Mouse (Mus musculus): ENCODE results near the gene Fgf15. TPM values are rescaled to one million over a fixed set of nuclear protein-coding genes. Genes with fewer than 3 reads are reported as not detected.

Fgf15 gene
- polyA plus RNA-seq, 1 experiment from 2014 or later = 0.21 TPM

DNA sequence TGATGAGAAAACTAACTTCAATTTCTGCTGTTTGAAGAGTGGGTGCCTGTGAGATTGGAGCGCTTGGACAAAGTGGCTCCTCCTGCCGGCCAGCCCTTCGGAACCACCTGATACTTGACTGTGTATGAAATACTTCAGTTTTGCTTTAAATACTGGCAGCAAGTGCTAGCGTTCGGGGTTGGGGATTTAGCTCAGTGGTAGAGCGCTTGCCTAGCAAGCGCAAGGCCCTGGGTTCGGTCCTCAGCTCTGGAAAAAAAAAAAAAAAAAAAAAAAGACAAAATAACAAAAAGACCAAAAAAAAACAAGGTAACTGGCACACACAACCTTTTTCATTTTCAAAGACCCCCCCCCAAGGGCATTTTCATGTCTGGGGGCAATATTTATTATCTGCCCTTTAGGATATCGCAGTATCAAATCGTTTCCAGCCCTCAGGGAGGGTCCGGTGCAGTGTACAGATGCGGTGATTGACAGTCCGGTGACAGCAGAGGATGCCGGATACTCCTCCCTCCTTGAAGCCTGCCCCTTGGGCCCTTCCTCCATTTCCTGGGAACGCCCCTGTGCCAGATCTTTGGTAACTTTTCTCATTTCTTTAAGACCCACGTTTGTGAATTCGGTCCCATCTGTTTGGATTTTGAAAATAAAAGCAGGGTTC lies 18.1 kb downstream of the Fgf15 start:
- Histone ChIP-seq H3K9ac (no peak overlapping the region), H3K9me3 (no peaks in the 10 kb centered on the region), H3K4me3 (replicated peaks) (peak overlapping the region; percentile 89), H3K27ac (no peak overlapping the region), H3K27me3 (replicated peaks) (no peaks in the 10 kb centered on the region), H3K36me3 (peaks cover 5% of the 10 kb centered on the region; the same call in 1 of the 2 replicates), H3K4me2 (peak overlapping the region; percentile 83), H3K4me1 (peaks cover 10% of the 10 kb centered on the region)
- 5% methylated on average over 17 of the region's 17 CpGs for WGBS
- peak; percentile 87 for ATAC-seq (ENCODE audit: insufficient read depth, low FRiP score, low read depth)

GRCm38 (mm10) chr7:144914948-144915750 lies 18.8 kb downstream of the Fgf15 start, which contains the start of gene LTO1:
LTO1 (plus strand) TSS chr7:144915100.
- WGBS = under 1% methylated on average over 55 of the region's 55 CpGs
- peaks cover 9% of the 10 kb centered on the region; the same call in 1 of the 2 replicates for H3K36me3 ChIP-seq
- peak; percentile 94 for ATAC-seq (ENCODE audit: insufficient read depth, low FRiP score, low read depth)
- peak within 1 kb of the TSS; percentile 78 for H3K9ac ChIP-seq
- H3K4me2 ChIP-seq = peak within 1 kb of the TSS; percentile 83
- H3K27me3 ChIP-seq (replicated peaks) = no peaks in the 10 kb centered on the region
- no peaks in the 10 kb centered on the region for H3K9me3 ChIP-seq
- H3K4me1 ChIP-seq = peaks cover 10% of the 10 kb centered on the region
- H3K4me3 ChIP-seq (replicated peaks) = peak within 1 kb of the TSS; percentile 89
- H3K27ac ChIP-seq = peak within 1 kb of the TSS; percentile 71

DNA sequence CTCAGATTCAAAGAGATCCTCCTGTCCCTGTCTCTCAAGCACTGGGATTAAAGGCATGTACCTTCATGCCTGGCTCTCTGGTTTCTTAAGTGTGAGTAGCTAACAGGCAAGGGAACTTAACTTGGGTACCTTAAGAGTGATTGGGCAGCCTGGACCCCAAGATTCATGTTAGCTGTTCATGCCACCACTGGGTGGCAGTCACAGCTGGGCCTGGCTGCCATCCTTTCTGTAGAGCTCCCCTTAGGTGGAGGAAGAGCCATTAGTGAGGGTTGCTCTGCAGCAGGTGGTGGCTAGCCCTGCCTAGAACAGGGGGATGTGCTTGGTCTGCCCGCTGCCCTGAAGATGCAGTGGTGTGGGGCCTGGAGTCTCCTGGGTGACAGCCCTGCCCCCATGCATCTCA lies 22.5 kb downstream of the Fgf15 start:
- no peak overlapping the region for H3K4me3 ChIP-seq (replicated peaks)
- H3K27ac ChIP-seq = no peak overlapping the region
- no peak for ATAC-seq (ENCODE audit: insufficient read depth, low FRiP score, low read depth)
- no peaks in the 10 kb centered on the region for H3K9me3 ChIP-seq
- WGBS = 83% methylated on average over 1 of the region's 1 CpGs
- peaks cover 13% of the 10 kb centered on the region for H3K36me3 ChIP-seq
- H3K4me2 ChIP-seq = no peak overlapping the region
- H3K4me1 ChIP-seq = peaks cover 10% of the 10 kb centered on the region
- no peaks in the 10 kb centered on the region for H3K27me3 ChIP-seq (replicated peaks)
- no peak overlapping the region for H3K9ac ChIP-seq

GRCm38 (mm10) chr7:144927591-144927990 lies 31.3 kb downstream of the Fgf15 start:
- WGBS = 84% methylated on average over 2 of the region's 2 CpGs
- Histone ChIP-seq H3K4me2 (no peak overlapping the region), H3K9me3 (no peaks in the 10 kb centered on the region), H3K27ac (no peak overlapping the region), H3K27me3 (replicated peaks) (no peaks in the 10 kb centered on the region), H3K36me3 (no peaks in the 10 kb centered on the region), H3K4me3 (replicated peaks) (no peak overlapping the region), H3K4me1 (no peaks in the 10 kb centered on the region), H3K9ac (no peak overlapping the region)
- ATAC-seq (ENCODE audit: insufficient read depth, low FRiP score, low read depth) = no peak

GRCm38 (mm10) chr7:144928009-144928888 lies 31.9 kb downstream of the Fgf15 start:
- H3K4me3 ChIP-seq (replicated peaks) = no peak overlapping the region
- no peaks in the 10 kb centered on the region for H3K36me3 ChIP-seq
- no peaks in the 10 kb centered on the region for H3K4me1 ChIP-seq
- no peak overlapping the region for H3K4me2 ChIP-seq
- H3K27ac ChIP-seq = no peak overlapping the region
- ATAC-seq (ENCODE audit: insufficient read depth, low FRiP score, low read depth) = no peak
- WGBS = 75% methylated on average over 4 of the region's 4 CpGs
- no peaks in the 10 kb centered on the region for H3K27me3 ChIP-seq (replicated peaks)
- H3K9ac ChIP-seq = no peak overlapping the region
- H3K9me3 ChIP-seq = no peaks in the 10 kb centered on the region

- H3K27ac ChIP-seq = no peak overlapping the region
- H3K9ac ChIP-seq = no peak overlapping the region
- H3K4me1 ChIP-seq = no peaks in the 10 kb centered on the region
- 78% methylated on average over 6 of the region's 6 CpGs for WGBS
- H3K36me3 ChIP-seq = no peaks in the 10 kb centered on the region
- no peaks in the 10 kb centered on the region for H3K9me3 ChIP-seq
- H3K27me3 ChIP-seq (replicated peaks) = no peaks in the 10 kb centered on the region
- no peak overlapping the region for H3K4me2 ChIP-seq
- no peak overlapping the region for H3K4me3 ChIP-seq (replicated peaks)
- no peak for ATAC-seq (ENCODE audit: insufficient read depth, low FRiP score, low read depth)
These were observed 32.5 kb downstream of the Fgf15 start for GRCm38 (mm10) chr7:144928889-144929210.

- Histone ChIP-seq H3K9ac (no peak overlapping the region), H3K9me3 (no peaks in the 10 kb centered on the region), H3K4me3 (replicated peaks) (no peak overlapping the region), H3K27me3 (replicated peaks) (no peaks in the 10 kb centered on the region), H3K27ac (no peak overlapping the region), H3K36me3 (no peaks in the 10 kb centered on the region), H3K4me1 (no peaks in the 10 kb centered on the region), H3K4me2 (no peak overlapping the region)
- 67% methylated on average over 8 of the region's 8 CpGs for WGBS
- no peak for ATAC-seq (ENCODE audit: insufficient read depth, low FRiP score, low read depth)
These were observed 33.2 kb downstream of the Fgf15 start for GRCm38 (mm10) chr7:144929506-144929905.

GRCm38 (mm10) chr7:144929931-144930330 lies 33.6 kb downstream of the Fgf15 start:
- no peak for ATAC-seq (ENCODE audit: insufficient read depth, low FRiP score, low read depth)
- H3K9me3 ChIP-seq = no peaks in the 10 kb centered on the region
- H3K4me3 ChIP-seq (replicated peaks) = no peak overlapping the region
- H3K27ac ChIP-seq = no peak overlapping the region
- H3K36me3 ChIP-seq = no peaks in the 10 kb centered on the region
- 64% methylated on average over 5 of the region's 5 CpGs for WGBS
- no peaks in the 10 kb centered on the region for H3K4me1 ChIP-seq
- no peaks in the 10 kb centered on the region for H3K27me3 ChIP-seq (replicated peaks)
- no peak overlapping the region for H3K9ac ChIP-seq
- H3K4me2 ChIP-seq = no peak overlapping the region

DNA sequence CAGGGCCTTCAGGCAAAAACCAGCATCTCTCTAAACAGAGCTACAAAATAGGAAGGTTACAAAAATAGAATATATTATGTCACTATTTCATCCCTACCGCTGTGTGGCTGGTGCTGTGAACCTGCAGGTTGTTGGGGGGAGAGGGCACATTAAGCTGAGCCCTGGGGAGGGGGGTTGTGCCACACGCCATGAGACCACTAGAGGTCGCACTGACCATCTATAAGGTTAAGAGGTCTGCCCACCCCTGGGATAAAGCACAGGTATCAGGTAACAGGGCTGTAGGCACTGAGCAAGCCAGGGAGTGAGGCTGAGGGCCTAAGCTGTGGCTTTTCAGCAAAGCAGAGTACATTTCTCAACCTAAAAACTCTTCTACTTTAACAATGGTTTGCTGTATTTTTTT lies 35.4 kb downstream of the Fgf15 start:
- WGBS = 19% methylated on average over 3 of the region's 3 CpGs
- H3K9ac ChIP-seq = no peak overlapping the region
- ATAC-seq (ENCODE audit: insufficient read depth, low FRiP score, low read depth) = no peak
- H3K9me3 ChIP-seq = no peaks in the 10 kb centered on the region
- H3K27me3 ChIP-seq (replicated peaks) = no peaks in the 10 kb centered on the region
- H3K4me2 ChIP-seq = no peak overlapping the region
- H3K4me3 ChIP-seq (replicated peaks) = no peak overlapping the region
- no peak overlapping the region for H3K27ac ChIP-seq
- H3K36me3 ChIP-seq = no peaks in the 10 kb centered on the region
- no peaks in the 10 kb centered on the region for H3K4me1 ChIP-seq

DNA sequence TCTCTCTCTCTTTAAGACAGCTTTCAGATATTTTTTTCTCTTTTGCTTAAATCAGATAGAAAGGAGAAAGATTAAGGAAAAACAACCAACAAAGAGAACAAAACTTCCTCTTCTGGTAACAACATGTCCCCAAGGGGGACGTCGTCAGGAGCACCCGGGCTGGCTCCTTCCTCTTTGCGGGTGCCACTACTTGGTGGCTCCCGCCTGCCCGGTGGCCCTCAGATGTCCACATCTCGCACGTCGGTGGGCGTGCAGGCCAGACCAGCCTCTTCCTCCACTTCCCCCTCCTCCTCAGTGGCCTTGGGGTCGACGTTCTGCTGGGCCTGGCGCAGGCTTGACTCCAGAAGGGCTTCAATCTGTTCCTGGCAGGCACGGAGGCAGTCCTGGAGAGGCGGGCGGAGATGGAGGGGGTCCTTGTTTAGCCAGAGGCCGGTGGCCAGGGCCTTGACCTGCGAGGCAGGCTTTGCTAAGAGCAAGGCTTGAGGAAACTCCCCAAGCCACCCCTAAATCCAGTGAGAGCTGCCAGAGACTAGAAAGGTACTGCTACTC lies 36.1 kb downstream of the Fgf15 start:
- Histone ChIP-seq H3K36me3 (no peaks in the 10 kb centered on the region), H3K4me1 (no peaks in the 10 kb centered on the region), H3K4me3 (replicated peaks) (no peak overlapping the region), H3K27me3 (replicated peaks) (no peaks in the 10 kb centered on the region), H3K9me3 (no peaks in the 10 kb centered on the region), H3K27ac (no peak overlapping the region), H3K9ac (no peak overlapping the region), H3K4me2 (no peak overlapping the region)
- ATAC-seq (ENCODE audit: insufficient read depth, low FRiP score, low read depth) = no peak
- WGBS = 72% methylated on average over 18 of the region's 18 CpGs

DNA sequence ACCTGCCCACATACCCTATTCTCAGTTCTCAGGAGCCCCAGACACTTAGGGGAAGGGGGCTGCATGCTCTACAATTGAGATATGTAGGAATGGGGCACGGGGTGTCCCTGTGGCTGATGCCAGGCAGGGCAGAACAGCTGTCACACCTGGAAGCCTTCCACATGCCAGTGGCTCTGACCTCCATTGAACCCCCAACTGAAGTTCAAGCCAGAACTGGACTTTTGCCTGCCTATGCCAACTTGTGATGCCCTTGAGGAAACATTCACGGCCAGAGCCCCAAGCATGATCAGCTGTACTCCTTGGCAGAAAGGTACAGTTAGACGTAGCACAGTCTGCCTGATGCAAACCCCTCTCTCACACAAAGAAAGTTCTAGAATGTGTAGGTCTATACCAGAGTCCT lies 37.0 kb downstream of the Fgf15 start:
- H3K27ac ChIP-seq = no peak overlapping the region
- no peaks in the 10 kb centered on the region for H3K27me3 ChIP-seq (replicated peaks)
- peaks cover 5% of the 10 kb centered on the region; the same call in 1 of the 2 replicates for H3K4me1 ChIP-seq
- no peak overlapping the region for H3K9ac ChIP-seq
- no peak overlapping the region for H3K4me2 ChIP-seq
- WGBS = 76% methylated on average over 3 of the region's 3 CpGs
- no peaks in the 10 kb centered on the region for H3K9me3 ChIP-seq
- no peaks in the 10 kb centered on the region for H3K36me3 ChIP-seq
- no peak for ATAC-seq (ENCODE audit: insufficient read depth, low FRiP score, low read depth)
- no peak overlapping the region for H3K4me3 ChIP-seq (replicated peaks)
